Mouse (Mus musculus) stomach, postnatal 0 days (tissue): ENCODE results near the gene Hoxc8. TPM values are rescaled to one million over a fixed set of nuclear protein-coding genes. Genes with fewer than 3 reads are reported as not detected.

Experiments used
- ATAC-seq: fragments of 200-750 bp; cut with Nextera tagmentation; 2 replicates; pipeline ENCODE4 v1.8.0; 2017; ENCODE audit not compliant: low FRiP score, low TSS enrichment
- DNase-seq: peaks from one replicate; pipeline ENCODE4 v3.0.0-alpha.2; 2016; ENCODE audit warnings: low spot score
- H3K27ac ChIP-seq: fragments of 300-500 bp; sonication (generic); replicated peaks from 2 replicates; pipeline ENCODE4 v1.5.1; 2014; ENCODE audit warnings: mild to moderate bottlenecking, control low read depth
- H3K27me3 ChIP-seq: fragments of 300-500 bp; sonication (generic); 2 replicates; pipeline ENCODE4 v1.6.1; 2014; ENCODE audit warnings: low read length; ENCODE audit not compliant: control insufficient read depth, insufficient read depth
- H3K36me3 ChIP-seq: fragments of 300-500 bp; sonication (generic); 2 replicates; pipeline ENCODE4 v1.6.1; 2014; ENCODE audit warnings: low read length, mixed read lengths; ENCODE audit not compliant: control insufficient read depth, insufficient read depth
- H3K4me1 ChIP-seq: fragments of 300-500 bp; sonication (generic); replicated peaks from 2 replicates; pipeline ENCODE4 v1.6.1; 2014; ENCODE audit warnings: antibody characterized with exemption; ENCODE audit not compliant: control insufficient read depth, insufficient read depth
- H3K4me2 ChIP-seq: fragments of 300-500 bp; sonication (generic); replicated peaks from 2 replicates; pipeline ENCODE4 v1.6.1; 2014; ENCODE audit warnings: low read depth, mild to moderate bottlenecking, control low read depth, moderate library complexity
- H3K4me3 ChIP-seq: fragments of 300-500 bp; sonication (generic); 2 replicates; pipeline ENCODE4 v1.5.1; 2014; ENCODE audit warnings: low read depth, low read length, control low read depth
- H3K9ac ChIP-seq: fragments of 300-500 bp; sonication (generic); 2 replicates; pipeline ENCODE4 v1.6.1; 2014; ENCODE audit warnings: mild to moderate bottlenecking, low read length, control low read depth, mixed read lengths
- H3K9me3 ChIP-seq: fragments of 300-500 bp; sonication (generic); 2 replicates; pipeline ENCODE4 v1.6.1; 2016; ENCODE audit warnings: low read length; ENCODE audit not compliant: control insufficient read depth
- CTCF ChIP-seq: IDR thresholded peaks from 2 replicates; pipeline ENCODE4 v1.5.1; 2016; ENCODE audit warnings: antibody characterized with exemption, low read depth, mild to moderate bottlenecking, moderate library complexity
- EP300 ChIP-seq: optimal IDR thresholded peaks from 2 replicates; pipeline ENCODE3; 2016; ENCODE audit warnings: antibody characterized with exemption
- WGBS: fragments of 180-500 bp; shearing (Covaris S2); extraction: QIAGEN DNeasy Blood & Tissue Kit; methylation state at CpG from one replicate; pipeline ENCODE4 v1.1.7; 2014; 5-methylcytosine and 5-hydroxymethylcytosine counted together
- polyA plus RNA-seq: library from polyadenylated mRNA; unstranded; fragments of >200 nt; fragmentation: Nextera tagmentation; extraction: Ambion mirVana; gene quantifications from 2 replicates; pipeline ENCODE4 v1.2.1, GENCODE M21; 2015

Hoxc8 gene
- polyA plus RNA-seq, 1 experiment from 2014 or later = 7.3 TPM

GRCm38 (mm10) chr15:103006326-103006725, 15.9 kb downstream of the Hoxc8 start:
- no peak overlapping the region for H3K4me3 ChIP-seq
- H3K27me3 ChIP-seq = peaks cover 16% of the 10 kb centered on the region; the same call in 1 of the 2 replicates
- WGBS = 8% methylated on average over 1 of the region's 1 CpGs
- no peak for DNase-seq
- no peak for TF ChIP-seq EP300
- no peak for TF ChIP-seq CTCF
- peak overlapping the region; percentile 75 for H3K27ac ChIP-seq
- H3K4me1 ChIP-seq = no peaks in the 10 kb centered on the region
- H3K9me3 ChIP-seq = no peaks in the 10 kb centered on the region
- no peak overlapping the region for H3K9ac ChIP-seq
- ATAC-seq = no peak
- H3K36me3 ChIP-seq = no peaks in the 10 kb centered on the region
- H3K4me2 ChIP-seq = peak overlapping the region; percentile 26; the same call in 1 of the 2 replicates

- 8% methylated on average over 27 of the region's 27 CpGs for WGBS
- Histone ChIP-seq H3K36me3 (no peaks in the 10 kb centered on the region), H3K27me3 (peaks cover 14% of the 10 kb centered on the region; the same call in 1 of the 2 replicates), H3K4me1 (no peaks in the 10 kb centered on the region), H3K4me3 (peak overlapping the region; percentile 41), H3K9me3 (no peaks in the 10 kb centered on the region), H3K4me2 (peak overlapping the region; percentile 52), H3K9ac (peak overlapping the region; percentile 66), H3K27ac (peak overlapping the region; percentile 80)
- no peak for TF ChIP-seq EP300
- TF ChIP-seq CTCF = no peak
- no peak for DNase-seq
- no peak for ATAC-seq
Measured at GRCm38 (mm10) chr15:103009265-103010111, 19.1 kb downstream of the Hoxc8 start.

DNA sequence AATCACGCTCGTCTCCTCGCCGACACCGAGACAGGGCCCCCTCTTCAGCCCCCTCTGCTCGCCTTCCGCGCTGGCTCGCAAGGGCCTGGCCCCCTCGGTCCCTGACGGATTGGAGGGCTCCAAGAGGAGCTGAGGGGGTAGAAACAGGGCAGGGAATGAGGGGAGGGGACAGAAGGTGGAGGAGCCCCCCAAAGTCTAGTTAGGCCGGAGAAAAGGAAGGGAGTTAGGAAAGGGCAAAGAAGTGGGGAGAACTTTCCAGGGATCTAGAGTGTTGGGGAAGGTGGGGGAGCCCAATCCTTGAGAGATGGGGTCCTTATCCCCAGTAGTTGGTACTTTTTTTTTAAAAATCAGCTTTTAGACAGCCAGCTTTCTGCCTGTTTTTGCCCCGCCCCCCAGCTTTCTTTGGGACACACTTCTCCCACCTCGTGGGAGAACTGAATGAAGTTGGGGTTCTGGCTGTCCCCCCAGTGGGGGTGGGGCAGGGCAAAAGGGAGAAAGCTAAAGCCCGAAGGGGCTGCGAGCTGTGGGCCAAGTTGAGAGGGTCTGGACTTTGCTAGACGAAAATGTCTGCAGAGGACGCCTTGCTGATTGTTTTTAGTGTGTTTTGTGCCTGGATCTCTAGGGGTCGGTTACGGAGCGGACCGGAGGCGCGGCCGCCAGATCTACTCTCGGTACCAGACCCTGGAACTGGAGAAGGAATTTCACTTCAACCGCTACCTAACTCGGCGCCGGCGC, 19.9 kb downstream of the Hoxc8 start:
- H3K27me3 ChIP-seq = peaks cover 14% of the 10 kb centered on the region; the same call in 1 of the 2 replicates
- WGBS = 14% methylated on average over 31 of the region's 31 CpGs
- TF ChIP-seq EP300 = no peak
- H3K4me1 ChIP-seq = no peaks in the 10 kb centered on the region
- H3K27ac ChIP-seq = peak overlapping the region; percentile 80
- H3K36me3 ChIP-seq = no peaks in the 10 kb centered on the region
- H3K9me3 ChIP-seq = no peaks in the 10 kb centered on the region
- peak overlapping the region; percentile 41 for H3K4me3 ChIP-seq
- peak overlapping the region; percentile 66 for H3K9ac ChIP-seq
- ATAC-seq = no peak
- no peak for DNase-seq
- peak overlapping the region; percentile 52 for H3K4me2 ChIP-seq

GRCm38 (mm10) chr15:103010847-103011555, 20.6 kb downstream of the Hoxc8 start:
- Histone ChIP-seq H3K9ac (peak overlapping the region; percentile 66), H3K27ac (peak overlapping the region; percentile 80), H3K4me3 (peak overlapping the region; percentile 41), H3K4me2 (peak overlapping the region; percentile 52), H3K27me3 (peaks cover 14% of the 10 kb centered on the region; the same call in 1 of the 2 replicates), H3K36me3 (no peaks in the 10 kb centered on the region), H3K9me3 (no peaks in the 10 kb centered on the region), H3K4me1 (no peaks in the 10 kb centered on the region)
- DNase-seq (no peak), ATAC-seq (no peak)
- 21% methylated on average over 27 of the region's 28 CpGs for WGBS
- no peak for TF ChIP-seq EP300
- no peak for TF ChIP-seq CTCF

DNA sequence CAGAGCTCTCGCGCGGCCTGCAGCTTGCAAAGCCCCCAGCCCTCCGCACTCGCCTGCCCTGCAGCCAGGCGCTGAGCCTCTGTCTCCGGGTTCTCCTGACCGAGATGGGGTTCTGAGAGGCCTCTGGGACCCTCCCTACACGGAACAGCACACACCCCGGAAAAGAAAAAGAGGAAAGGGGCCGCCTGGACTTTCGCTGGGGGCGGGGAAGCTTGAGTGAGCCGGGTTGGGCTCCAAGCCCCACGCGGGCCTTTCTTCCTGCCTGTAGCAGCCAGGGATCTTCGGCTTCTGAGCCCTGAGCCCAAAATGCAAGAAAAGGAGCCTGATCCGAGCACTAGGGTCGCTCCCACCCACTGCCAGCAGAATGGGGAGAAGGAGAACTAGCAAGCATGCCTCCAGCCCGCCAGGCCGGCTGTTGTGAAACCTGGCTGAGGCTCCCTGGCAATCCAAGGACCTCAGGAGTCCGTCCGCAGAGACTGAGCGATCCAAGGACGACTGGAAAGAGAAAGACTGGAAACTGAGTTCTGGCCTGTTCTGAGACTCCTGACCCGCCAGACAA, 21.6 kb downstream of the Hoxc8 start:
- TF ChIP-seq EP300 = no peak
- no peak for TF ChIP-seq CTCF
- Histone ChIP-seq H3K4me2 (peak overlapping the region; percentile 45), H3K36me3 (no peaks in the 10 kb centered on the region), H3K27me3 (0 out of 2 replicates have a peak, but pooled peaks cover 6% of the 10 kb centered on the region), H3K4me1 (no peaks in the 10 kb centered on the region), H3K4me3 (peak overlapping the region; percentile 31), H3K9me3 (no peaks in the 10 kb centered on the region), H3K27ac (peak overlapping the region; percentile 78), H3K9ac (peak overlapping the region; percentile 54)
- DNase-seq = no peak
- no peak for ATAC-seq
- WGBS = 26% methylated on average over 26 of the region's 26 CpGs
